In genomic region chrX:52164134-52164737, GRCm38 (mm10) we compare ENCODE assay signal across 8 mouse cellular contexts. TPM values are rescaled to one million over a fixed set of nuclear protein-coding genes. Genes with fewer than 3 reads are reported as not detected.
DNase-seq lines count a peak whose midpoint lies in the region; ATAC-seq and TF ChIP-seq lines count a peak whose summit lies in the region.

No protein-coding gene starts in this region.

- TF ChIP-seq CTCF in gastrocnemius, adult 2 months (IDR thresholded peaks at IDR 0.05): no peak
- no peak for TF ChIP-seq CTCF in G1E (IDR thresholded peaks at IDR 0.05; ENCODE audit: low read depth, low read length)
- TF ChIP-seq CTCF in intestine, postnatal 0 days (IDR thresholded peaks at IDR 0.05; ENCODE audit: low read depth): no peak

- H3K9ac ChIP-seq in forebrain, embryonic 13.5 days: peak overlapping the region; percentile 77
- H3K9ac ChIP-seq in intestine, postnatal 0 days (ENCODE audit: low read depth, low read length): peak overlapping the region; percentile 56

- no peaks in the 10 kb centered on the region for H3K9me3 ChIP-seq in G1E (replicated peaks)
- H3K9me3 ChIP-seq in forebrain, embryonic 13.5 days (replicated peaks): no peaks in the 10 kb centered on the region
- H3K9me3 ChIP-seq in intestine, postnatal 0 days (ENCODE audit: control insufficient read depth): no peaks in the 10 kb centered on the region

- no peaks in the 10 kb centered on the region for H3K27me3 ChIP-seq in G1E (ENCODE audit: insufficient read depth, low read length)
- H3K27me3 ChIP-seq in forebrain, embryonic 13.5 days: no peaks in the 10 kb centered on the region
- no peaks in the 10 kb centered on the region for H3K27me3 ChIP-seq in intestine, postnatal 0 days (replicated peaks; ENCODE audit: control insufficient read depth, insufficient read depth, low read length)

- H3K4me3 ChIP-seq in gastrocnemius, adult 2 months: peak overlapping the region; percentile 86
- H3K4me3 ChIP-seq in G1E (ENCODE audit: low read depth, low read length): peak overlapping the region; percentile 80
- peak overlapping the region; percentile 59 for H3K4me3 ChIP-seq in forebrain, embryonic 13.5 days
- peak overlapping the region; percentile 54 for H3K4me3 ChIP-seq in intestine, postnatal 0 days (ENCODE audit: low read depth, low read length)

- ATAC-seq in G1E (ENCODE audit: extremely low read depth, insufficient number of reproducible peaks, low FRiP score, poor library complexity, severe bottlenecking): no peak
- no peak for ATAC-seq in forebrain, embryonic 13.5 days
- ATAC-seq in intestine, postnatal 0 days: no peak

- intact Hi-C loops in gastrocnemius, adult 2 months (cut with DNase I): loop anchor here (2.0 to 10.0 kb wide), 4 partner anchors 29 to 111 kb away; no protein-coding TSS in a partner anchor

- peak; percentile 37 for DNase-seq in gastrocnemius, adult 2 months
- DNase-seq in gastrocnemius, adult 8-10 months (ENCODE audit: low spot score in 2 of 2): no peak
- DNase-seq in G1E (ENCODE audit: low spot score): no peak
- peak; percentile 5 for DNase-seq in lung, postnatal 14 days
- DNase-seq in left cerebral cortex, adult 8-10 months (ENCODE audit: low spot score in 2 of 2): no peak
- no peak for DNase-seq in thymus, postnatal 36 days

- peak overlapping the region; percentile 64 for H3K4me2 ChIP-seq in forebrain, embryonic 13.5 days
- peak overlapping the region; percentile 81 for H3K4me2 ChIP-seq in intestine, postnatal 0 days (replicated peaks; ENCODE audit: low read depth)

- peaks cover 20% of the 10 kb centered on the region for H3K4me1 ChIP-seq in G1E (ENCODE audit: insufficient read depth, low read depth, low read length)
- peaks cover 13% of the 10 kb centered on the region; the same call in 1 of the 2 replicates for H3K4me1 ChIP-seq in forebrain, embryonic 13.5 days
- no peaks in the 10 kb centered on the region for H3K4me1 ChIP-seq in intestine, postnatal 0 days (replicated peaks; ENCODE audit: control insufficient read depth, insufficient read depth, low read length)

- H3K27ac ChIP-seq in gastrocnemius, adult 2 months: peak overlapping the region; percentile 89
- H3K27ac ChIP-seq in forebrain, embryonic 13.5 days: peak overlapping the region; percentile 54
- H3K27ac ChIP-seq in intestine, postnatal 0 days (ENCODE audit: low read depth, low read length): no peak overlapping the region

- WGBS in forebrain, embryonic 13.5 days: 21% methylated on average over 42 of the region's 44 CpGs
- 20% methylated on average over 41 of the region's 44 CpGs for WGBS in intestine, postnatal 0 days

- peaks cover 13% of the 10 kb centered on the region for H3K36me3 ChIP-seq in G1E (replicated peaks)
- no peaks in the 10 kb centered on the region for H3K36me3 ChIP-seq in forebrain, embryonic 13.5 days (ENCODE audit: poor library complexity, severe bottlenecking)
- no peaks in the 10 kb centered on the region for H3K36me3 ChIP-seq in intestine, postnatal 0 days (ENCODE audit: control insufficient read depth, insufficient read depth)

RNA-seq across cellular contexts. Expression of gene Gpc4, which starts 0.8 kb away (rescaled TPM):
- 10 to 100 TPM; 29.8 to 45.5 TPM for total RNA-seq in gastrocnemius, adult 2 months (2021)
- total RNA-seq in gastrocnemius, adult 8-10 months (2022): 10 to 100 TPM; 29.8 to 38.1 (median 34.0) TPM
- total RNA-seq in G1E (2014; fragmentation: Nextera tagmentation) (74.3 and 86.4 TPM in 2 replicates), G1E (2017) (21.9 and 23.6 TPM in 2 replicates)
- polyA plus RNA-seq in G1E (2012): 22.7 and 27.2 TPM in 2 replicates
- polyA plus RNA-seq in forebrain, embryonic 13.5 days (2015; fragmentation: Nextera tagmentation; extraction: Ambion mirVana): 47.3 and 48.2 TPM in 2 replicates
- polyA plus RNA-seq in intestine, postnatal 0 days (2015; fragmentation: Nextera tagmentation; extraction: Ambion mirVana): 21.2 and 21.6 TPM in 2 replicates
- 10 to 100 TPM; 18.4 to 20.1 (median 19.3) TPM for total RNA-seq in left cerebral cortex, adult 8-10 months (2022)

Comparison
In these comparisons a context has a peak if more than half of its experiments do, and no peak if none do; other contexts are left out.
1. DNase-seq: peak in gastrocnemius, adult 2 months (single experiment) and lung, postnatal 14 days (single experiment); none in gastrocnemius, adult 8-10 months (0 of 2), G1E (single experiment), left cerebral cortex, adult 8-10 months (0 of 2) and thymus, postnatal 36 days (0 of 2).
2. Peak in every context shown above with its lines, with median percentiles within 50 percentile points of each other: H3K4me3 ChIP-seq.